Mouse (Mus musculus) colon, adult 2 months (tissue): ENCODE measurements around the gene Calr4. TPM values are rescaled to one million over a fixed set of nuclear protein-coding genes. Genes with fewer than 3 reads are reported as not detected.

ENCODE experiments used
- polyA plus RNA-seq: library from polyadenylated mRNA; depleted of rRNA; stranded (reverse); fragments of >200 nt; gene quantifications from 2 replicates; pipeline ENCODE4 v1.2.3, GENCODE M21; 2012; rRNA removed

The Calr4 gene
- not detected in 2 replicates for polyA plus RNA-seq

GRCm38 (mm10) chr4:109234185-109234584, at the start of gene Calr4:
TSS of gene Calr4 (plus strand) at chr4:109234485.

GRCm38 (mm10) chr4:109201582-109202424, 32.5 kb upstream of the Calr4 start, which contains the start of gene Osbpl9:
TSS of gene Osbpl9 (minus strand) at chr4:109202272.

GRCm38 (mm10) chr4:109279689-109280458, 45.6 kb downstream of the Calr4 start, which contains the start of gene Eps15:
TSS of gene Eps15 (plus strand) at chr4:109280268.

Other genes starting within 250 kb of the Calr4 start
- gene Nrd1, start 233.8 kb upstream of the Calr4 start, polyA plus RNA-seq: 13.2 and 15.3 TPM in 2 replicates
- gene Osbpl9, start 32.2 kb upstream of the Calr4 start, polyA plus RNA-seq: 34.5 and 40.9 TPM in 2 replicates
- gene Eps15, start 45.8 kb downstream of the Calr4 start, polyA plus RNA-seq: 2.8 and 3.9 TPM in 2 replicates
- gene Ttc39a, start 172.1 kb downstream of the Calr4 start, polyA plus RNA-seq: 117 and 133 TPM in 2 replicates